Mouse (Mus musculus) left cerebral cortex, adult 11 months (tissue): ENCODE measurements around the gene Cfdp1.

Experiments
- DNase-seq: peaks from one replicate; pipeline ENCODE4 v3.0.0; 2022; ENCODE audit warnings: low spot score

Gene Cfdp1

GRCm38 (mm10) chr8:111853861-111854501 is at the start of gene Cfdp1:
Gene Cfdp1 (minus strand): TSS chr8:111854291.
- DNase-seq: peak; percentile 95

GRCm38 (mm10) chr8:111902080-111902479 is 48.0 kb upstream of the Cfdp1 start:
- no peak for DNase-seq

GRCm38 (mm10) chr8:111898586-111898985 is 44.5 kb upstream of the Cfdp1 start:
- DNase-seq: no peak

- DNase-seq: no peak
Measured at GRCm38 (mm10) chr8:111894955-111895354, 40.9 kb upstream of the Cfdp1 start.

- DNase-seq: no peak
Measured at GRCm38 (mm10) chr8:111892615-111893014, 38.5 kb upstream of the Cfdp1 start.

GRCm38 (mm10) chr8:111891983-111892382 is 37.9 kb upstream of the Cfdp1 start:
- no peak for DNase-seq

GRCm38 (mm10) chr8:111890911-111891303 is 36.8 kb upstream of the Cfdp1 start:
- no peak for DNase-seq

- no peak for DNase-seq
Measured at GRCm38 (mm10) chr8:111889931-111890910, 36.1 kb upstream of the Cfdp1 start.

- no peak for DNase-seq
Measured at GRCm38 (mm10) chr8:111888091-111888650, 34.1 kb upstream of the Cfdp1 start.

- DNase-seq: no peak
Measured at GRCm38 (mm10) chr8:111887479-111887878, 33.4 kb upstream of the Cfdp1 start.

- DNase-seq: no peak
Measured at GRCm38 (mm10) chr8:111883615-111884014, 29.5 kb upstream of the Cfdp1 start.

- no peak for DNase-seq
Measured at GRCm38 (mm10) chr8:111881591-111881990, 27.5 kb upstream of the Cfdp1 start.

- no peak for DNase-seq
Measured at GRCm38 (mm10) chr8:111877711-111878110, 23.6 kb upstream of the Cfdp1 start.

- peak; percentile 98 for DNase-seq
Measured at GRCm38 (mm10) chr8:111876355-111876948, 22.4 kb upstream of the Cfdp1 start, which contains the start of gene Tmem170. Gene Tmem170 (minus strand): TSS chr8:111876750.

- DNase-seq: no peak
Measured at GRCm38 (mm10) chr8:111875758-111876157, 21.7 kb upstream of the Cfdp1 start.

GRCm38 (mm10) chr8:111871278-111871677 is 17.2 kb upstream of the Cfdp1 start:
- no peak for DNase-seq

GRCm38 (mm10) chr8:111870379-111870778 is 16.3 kb upstream of the Cfdp1 start:
- DNase-seq: no peak

GRCm38 (mm10) chr8:111868664-111869063 is 14.6 kb upstream of the Cfdp1 start:
- DNase-seq: no peak

- DNase-seq: no peak
Measured at GRCm38 (mm10) chr8:111865857-111866256, 11.8 kb upstream of the Cfdp1 start.

- no peak for DNase-seq
Measured at GRCm38 (mm10) chr8:111865130-111865852, 11.2 kb upstream of the Cfdp1 start.

GRCm38 (mm10) chr8:111864648-111865047 is 10.6 kb upstream of the Cfdp1 start:
- no peak for DNase-seq

GRCm38 (mm10) chr8:111863280-111863679 is 9.2 kb upstream of the Cfdp1 start:
- DNase-seq: no peak
